Mouse (Mus musculus) CD8-positive naive resting alpha-beta T cell, adult 2 months (primary cell): ENCODE measurements around the gene Vsnl1.
A peak's percentile ranks its signal among the peaks of the same experiment; 100 is the strongest.

Source experiments
- DNase-seq, 2 experiments: peaks; one replicate each; pipeline ENCODE4 v3.0.0; 2022; ENCODE audit warnings: low read depth in 2 of 2, low spot score in 2 of 2

Vsnl1 gene

DNA sequence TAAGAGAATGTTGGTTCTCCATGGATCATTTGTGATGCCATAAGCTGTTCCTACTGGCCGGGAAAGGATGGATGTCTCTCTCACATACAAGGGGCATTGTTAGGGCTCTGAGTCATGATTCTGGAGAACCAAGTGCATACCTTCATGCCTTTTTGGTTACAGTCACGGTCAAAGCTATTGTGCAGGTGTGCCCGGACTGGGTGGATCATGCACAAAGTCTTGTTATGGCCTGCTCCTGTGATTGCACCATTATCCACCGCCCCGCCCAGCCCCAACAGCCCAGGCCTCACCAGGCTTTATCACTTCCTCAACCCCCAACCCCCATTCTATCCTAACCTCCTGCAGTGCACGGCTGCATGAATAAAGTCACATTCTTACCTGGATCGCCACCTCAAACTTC lies 47.3 kb downstream of the Vsnl1 start:
- no peak for DNase-seq

GRCm38 (mm10) chr12:11384754-11385153 lies 51.7 kb downstream of the Vsnl1 start:
- DNase-seq: no peak

DNA sequence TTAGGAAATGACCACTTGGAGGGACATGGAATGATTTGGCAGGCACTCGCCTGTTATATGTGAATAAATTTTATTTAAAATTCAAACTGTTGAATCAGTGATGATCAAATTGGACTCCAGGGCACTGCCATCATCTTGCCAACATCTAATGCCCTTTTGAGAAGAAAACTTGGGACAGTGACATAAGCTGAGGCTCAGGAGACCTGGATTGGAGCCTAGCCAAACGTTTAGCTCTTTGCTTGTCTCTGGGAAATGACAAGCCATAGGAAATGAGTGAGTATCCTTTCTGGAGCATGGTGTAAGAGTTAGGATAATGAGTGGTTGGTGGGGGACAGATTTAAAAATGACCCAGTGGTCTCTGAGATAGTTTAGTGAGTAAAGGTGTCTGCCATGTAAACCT lies 57.0 kb downstream of the Vsnl1 start:
- DNase-seq: no peak

GRCm38 (mm10) chr12:11370056-11370455 lies 66.4 kb downstream of the Vsnl1 start:
- no peak for DNase-seq

DNA sequence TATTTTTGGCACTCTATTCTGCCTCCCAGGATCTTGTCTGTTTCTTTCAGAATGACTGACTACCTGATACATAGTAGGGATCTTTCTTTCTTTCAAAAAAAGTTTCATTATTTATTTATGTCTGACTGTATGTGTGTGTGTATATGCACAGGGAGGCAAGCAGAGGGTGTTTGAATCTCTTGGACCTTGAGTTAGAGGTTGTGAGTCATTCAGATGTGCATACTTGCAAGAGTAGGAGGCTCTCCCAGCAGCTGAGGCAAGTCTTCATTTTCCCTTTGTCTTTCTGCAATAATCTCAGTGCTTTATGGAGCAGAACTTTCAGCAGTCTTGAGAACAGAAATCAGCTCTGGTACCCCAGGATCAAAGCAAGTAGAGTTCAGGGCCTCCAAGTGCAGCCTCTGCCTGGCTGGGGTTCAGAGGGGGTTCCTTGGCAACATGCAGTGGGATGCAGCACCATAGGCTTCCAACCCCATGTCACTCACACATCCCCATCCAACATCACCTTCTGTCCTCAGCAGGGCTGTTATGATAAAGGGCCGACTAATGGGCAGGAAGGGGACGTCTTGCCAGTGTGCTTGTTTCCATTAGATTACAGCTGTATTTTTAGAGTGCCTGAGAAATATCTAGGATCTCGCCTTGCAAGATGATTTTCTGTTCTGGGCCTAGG lies 69.2 kb downstream of the Vsnl1 start:
- no peak for DNase-seq

DNA sequence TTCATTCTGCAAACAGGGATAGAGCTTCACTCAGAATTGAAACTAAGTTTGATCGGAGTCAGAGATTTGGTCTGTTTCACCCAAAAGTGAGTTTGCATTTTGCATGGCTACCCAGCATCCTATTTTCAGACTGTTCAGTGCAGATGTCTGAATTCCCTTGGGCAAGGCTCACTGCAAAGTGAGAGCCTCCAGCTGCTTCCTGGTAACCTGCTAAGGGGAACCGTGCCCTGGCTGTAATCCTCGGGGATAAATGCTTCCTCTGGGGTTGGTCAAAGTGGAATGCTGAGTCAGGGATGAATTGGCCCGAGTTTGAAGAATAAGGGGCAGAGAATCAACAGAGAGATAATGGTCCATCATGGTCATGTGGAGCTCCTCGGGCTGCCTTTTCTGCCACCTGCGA lies 71.5 kb downstream of the Vsnl1 start:
- DNase-seq: no peak

DNA sequence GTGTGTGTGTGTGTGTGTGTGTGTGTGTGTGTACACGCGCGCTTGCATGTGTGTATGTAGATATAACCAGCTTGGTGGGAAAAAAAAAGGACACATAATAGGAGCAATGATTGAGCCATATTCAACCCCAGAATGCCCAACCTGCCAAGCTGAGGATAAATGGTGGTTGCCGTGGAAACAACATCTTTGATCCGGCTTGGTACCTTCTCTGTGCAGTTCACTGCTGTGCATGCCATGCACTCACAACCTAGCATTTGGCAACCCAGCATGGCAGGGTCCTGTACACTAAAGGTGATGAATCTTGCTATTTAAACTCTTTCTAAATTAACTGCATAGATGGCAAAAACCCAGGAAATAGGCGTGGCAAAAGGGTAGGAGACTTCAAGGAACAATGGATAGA lies 74.0 kb downstream of the Vsnl1 start:
- no peak for DNase-seq

- DNase-seq: no peak
Observed at GRCm38 (mm10) chr12:11350895-11351294, 85.5 kb downstream of the Vsnl1 start.

- no peak for DNase-seq
Observed at GRCm38 (mm10) chr12:11349870-11350269, 86.5 kb downstream of the Vsnl1 start.

- no peak for DNase-seq
Observed at GRCm38 (mm10) chr12:11348423-11348822, 88.0 kb downstream of the Vsnl1 start.

- DNase-seq: no peak
Observed at GRCm38 (mm10) chr12:11345963-11346362, 90.5 kb downstream of the Vsnl1 start.

GRCm38 (mm10) chr12:11342020-11342600 lies 94.3 kb downstream of the Vsnl1 start:
- DNase-seq: no peak

DNA sequence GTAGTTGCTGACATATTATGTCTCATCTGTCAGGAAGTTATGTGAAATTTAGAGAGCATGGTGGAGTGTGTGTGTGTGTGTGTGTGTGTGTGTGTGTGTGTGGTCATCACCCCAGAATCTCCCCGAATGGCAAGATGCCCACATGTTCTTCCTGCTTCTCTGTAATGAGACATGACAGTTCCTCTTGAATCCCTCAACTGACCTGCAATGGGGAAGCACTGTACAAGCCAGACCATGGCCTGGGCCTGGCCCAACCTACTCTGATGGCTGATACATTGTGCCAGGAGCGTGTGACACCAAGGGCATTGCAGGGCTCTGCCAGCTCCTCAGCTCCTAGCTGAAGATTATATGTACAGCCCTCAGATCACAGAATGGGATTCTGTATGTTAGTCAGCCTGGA lies 98.2 kb downstream of the Vsnl1 start:
- DNase-seq: no peak

GRCm38 (mm10) chr12:11336845-11337244 lies 99.6 kb downstream of the Vsnl1 start:
- peak; percentile 3 to 12 for DNase-seq

DNA sequence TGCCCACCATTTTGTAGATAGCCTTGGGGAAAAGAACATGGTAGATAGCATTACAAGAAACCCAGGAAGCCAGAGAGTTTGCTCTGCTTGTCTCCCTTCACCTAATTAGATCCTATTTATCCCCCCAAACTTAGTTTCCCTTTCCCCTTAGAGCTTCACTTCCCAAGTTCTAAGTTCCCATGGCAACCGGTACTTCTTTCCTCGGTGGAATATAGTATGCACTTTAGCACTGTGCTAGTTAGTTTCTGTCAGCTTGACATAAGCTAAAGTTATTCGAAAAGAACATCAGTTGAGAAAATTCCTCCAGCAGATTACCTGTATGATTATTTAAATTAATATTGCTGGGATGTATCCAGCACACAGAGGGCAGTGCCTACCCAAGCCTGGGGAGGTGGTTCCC lies 109.9 kb downstream of the Vsnl1 start:
- DNase-seq: no peak

DNA sequence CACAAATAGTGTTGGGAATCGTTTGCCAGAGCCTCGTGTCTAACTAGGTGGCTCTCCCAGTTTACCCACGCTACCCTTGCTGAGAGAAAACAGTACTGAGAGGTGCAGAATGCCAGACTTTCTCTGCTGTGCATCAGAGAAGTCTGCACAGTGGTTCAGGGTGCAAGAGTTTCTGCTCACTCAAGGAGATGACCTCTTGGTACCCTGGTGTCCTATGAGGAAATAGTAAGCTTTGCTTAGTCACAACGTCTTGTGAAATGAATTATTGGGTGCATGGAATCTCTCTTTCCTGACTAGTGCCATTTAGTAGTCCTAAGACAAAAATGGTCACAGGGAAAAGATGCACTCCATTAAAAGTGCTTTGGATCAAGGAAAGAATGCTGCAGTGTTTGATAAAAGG lies 111.9 kb downstream of the Vsnl1 start:
- no peak for DNase-seq

- no peak for DNase-seq
Observed at GRCm38 (mm10) chr12:11317671-11318070, 118.7 kb downstream of the Vsnl1 start.

DNA sequence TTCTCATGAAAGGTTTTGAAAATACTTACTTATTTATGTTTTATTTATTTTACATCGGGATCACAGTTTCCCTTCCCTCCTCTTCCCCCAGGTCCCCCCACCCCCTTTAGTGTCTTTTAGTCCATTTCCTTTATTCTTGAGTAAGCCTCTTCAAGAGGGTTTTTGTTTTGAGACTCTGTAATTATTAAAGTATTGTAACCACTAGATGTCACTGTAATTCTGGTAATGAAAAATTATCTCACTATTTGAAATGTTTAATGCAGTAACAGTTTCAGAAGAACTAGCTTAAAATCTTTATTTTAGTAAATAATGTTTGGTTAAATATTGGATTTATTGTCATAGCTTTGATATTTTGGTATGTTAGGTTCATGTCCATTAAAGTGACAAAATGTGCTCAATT lies 122.6 kb downstream of the Vsnl1 start:
- DNase-seq: no peak

DNA sequence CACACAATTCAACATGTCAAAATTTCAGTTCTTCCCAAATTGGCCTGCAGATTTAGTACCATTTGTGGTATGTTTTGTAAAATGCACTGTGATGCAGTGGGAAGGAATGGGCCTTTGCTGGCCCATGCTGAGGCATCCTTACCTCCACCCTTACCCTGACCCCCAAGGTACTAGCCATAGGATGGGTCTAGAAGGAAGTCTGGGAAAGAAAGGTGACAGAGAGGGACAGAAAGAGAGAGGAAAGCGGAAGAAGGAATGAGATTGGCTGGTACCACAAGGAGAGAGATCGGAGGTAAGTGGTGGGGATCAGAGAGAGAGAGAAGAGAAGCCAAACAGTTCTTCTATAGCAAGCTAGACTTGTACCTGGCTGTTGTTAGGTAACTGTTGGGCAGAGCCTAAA lies 125.3 kb downstream of the Vsnl1 start:
- no peak for DNase-seq

- DNase-seq: no peak
Observed at GRCm38 (mm10) chr12:11306753-11307645, 129.4 kb downstream of the Vsnl1 start.

DNA sequence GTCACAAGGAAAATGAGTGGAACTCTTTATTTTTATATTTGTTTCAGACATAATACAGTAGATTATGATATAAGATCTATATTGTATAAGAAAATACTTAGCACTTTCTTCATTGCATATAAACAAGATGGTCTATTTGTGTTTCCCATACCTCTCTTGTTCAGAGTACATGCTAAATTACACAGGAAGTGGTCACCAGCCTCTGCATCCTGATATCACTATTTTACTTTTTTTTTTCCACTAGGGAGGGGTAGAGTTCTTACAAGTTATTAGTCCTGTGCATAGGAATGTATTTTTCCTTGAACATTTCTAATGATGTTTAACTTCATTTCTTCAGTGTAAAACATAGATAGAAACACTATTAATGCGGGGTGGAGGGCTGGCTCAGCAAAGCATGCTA lies 135.6 kb downstream of the Vsnl1 start:
- no peak for DNase-seq

GRCm38 (mm10) chr12:11286382-11286781 lies 150.0 kb downstream of the Vsnl1 start:
- no peak for DNase-seq
